Mouse (Mus musculus) forebrain, postnatal 0 days (tissue): Measurements from ENCODE around the gene Rftn2. TPM values are rescaled to one million over a fixed set of nuclear protein-coding genes. Genes with fewer than 3 reads are reported as not detected.

ENCODE experiments used
- ATAC-seq: fragments of 200-750 bp; cut with Nextera tagmentation; 2 replicates; pipeline ENCODE4 v1.8.0; 2017; ENCODE audit warnings: mild to moderate bottlenecking, moderate library complexity
- DNase-seq: peaks from one replicate; pipeline ENCODE4 v3.0.0-alpha.2; 2015
- H3K27ac ChIP-seq: fragments of 300-500 bp; sonication (generic); 2 replicates; pipeline ENCODE4 v1.5.1; 2014; ENCODE audit warnings: low read depth, mild to moderate bottlenecking, antibody characterized with exemption, low read length, moderate library complexity, mixed read lengths
- H3K27me3 ChIP-seq: fragments of 300-500 bp; sonication (generic); 2 replicates; pipeline ENCODE4 v1.6.1; 2014; ENCODE audit warnings: mild to moderate bottlenecking, low read length, mixed read lengths; ENCODE audit not compliant: insufficient read depth
- H3K36me3 ChIP-seq: fragments of 300-500 bp; sonication (generic); 2 replicates; pipeline ENCODE4 v1.6.1; 2014; ENCODE audit warnings: mild to moderate bottlenecking, moderate library complexity; ENCODE audit not compliant: insufficient read depth
- H3K4me1 ChIP-seq: fragments of 300-500 bp; sonication (generic); 2 replicates; pipeline ENCODE4 v1.6.1; 2014; ENCODE audit warnings: antibody characterized with exemption; ENCODE audit not compliant: insufficient read depth
- H3K4me2 ChIP-seq: fragments of 300-500 bp; sonication (generic); 2 replicates; pipeline ENCODE4 v1.6.1; 2014; ENCODE audit warnings: low read depth, mild to moderate bottlenecking, moderate library complexity
- H3K4me3 ChIP-seq: fragments of 300-500 bp; sonication (generic); 2 replicates; pipeline ENCODE4 v1.5.1; 2014; ENCODE audit warnings: low read depth, low read length, mixed read lengths
- H3K9ac ChIP-seq: fragments of 300-500 bp; sonication (generic); 2 replicates; pipeline ENCODE4 v1.6.1; 2014; ENCODE audit warnings: mild to moderate bottlenecking
- H3K9me3 ChIP-seq: fragments of 300-500 bp; sonication (generic); 2 replicates; pipeline ENCODE4 v1.6.1; 2016; ENCODE audit warnings: low read length
- CTCF ChIP-seq: sonication (generic); IDR thresholded peaks from 2 replicates; pipeline ENCODE4 v1.5.1; 2016; ENCODE audit warnings: antibody characterized with exemption, control low read depth, low read depth
- WGBS: fragments of 180-500 bp; shearing (Covaris S2); extraction: QIAGEN DNeasy Blood & Tissue Kit; methylation state at CpG from one replicate; pipeline ENCODE4 v1.1.7; 2014; 5-methylcytosine and 5-hydroxymethylcytosine counted together
- polyA plus RNA-seq: library from polyadenylated mRNA; unstranded; fragments of >200 nt; fragmentation: Nextera tagmentation; extraction: Ambion mirVana; gene quantifications from 2 replicates; pipeline ENCODE4 v1.2.1, GENCODE M21; 2015
- total RNA-seq: library from RNA; depleted of rRNA; stranded (reverse); fragments of >200 nt; gene quantifications from 2 replicates; pipeline ENCODE4 v1.2.3, GENCODE M21; 2014

Gene Rftn2
- total and polyA plus RNA-seq, 2 experiments from 2014 or later, result 10.1 to 12.4 TPM

- WGBS, result 51% methylated on average over 12 of the region's 12 CpGs
- no peak overlapping the region for H3K9ac ChIP-seq
- H3K4me1 ChIP-seq, result no peaks in the 10 kb centered on the region
- TF ChIP-seq CTCF, result no peak
- H3K4me2 ChIP-seq, result no peak overlapping the region
- no peak for DNase-seq
- no peak for ATAC-seq
- H3K9me3 ChIP-seq, result no peaks in the 10 kb centered on the region
- no peak overlapping the region for H3K4me3 ChIP-seq
- no peak overlapping the region for H3K27ac ChIP-seq
- H3K27me3 ChIP-seq, result no peaks in the 10 kb centered on the region
- no peaks in the 10 kb centered on the region for H3K36me3 ChIP-seq
Measured at GRCm38 (mm10) chr1:55210202-55210965, 16.2 kb downstream of the Rftn2 start.

GRCm38 (mm10) chr1:55208500-55209140 lies 18.0 kb downstream of the Rftn2 start:
- H3K4me3 ChIP-seq, result no peak overlapping the region
- DNase-seq (no peak), ATAC-seq (no peak)
- no peak overlapping the region for H3K9ac ChIP-seq
- 76% methylated on average over 5 of the region's 5 CpGs for WGBS
- H3K27me3 ChIP-seq, result no peaks in the 10 kb centered on the region
- H3K4me1 ChIP-seq, result no peaks in the 10 kb centered on the region
- no peak for TF ChIP-seq CTCF
- H3K9me3 ChIP-seq, result no peaks in the 10 kb centered on the region
- H3K4me2 ChIP-seq, result no peak overlapping the region
- H3K36me3 ChIP-seq, result no peaks in the 10 kb centered on the region
- no peak overlapping the region for H3K27ac ChIP-seq

GRCm38 (mm10) chr1:55207561-55207960 lies 19.0 kb downstream of the Rftn2 start:
- WGBS, result 84% methylated on average over 6 of the region's 6 CpGs
- no peaks in the 10 kb centered on the region for H3K4me1 ChIP-seq
- no peaks in the 10 kb centered on the region for H3K36me3 ChIP-seq
- H3K4me2 ChIP-seq, result no peak overlapping the region
- DNase-seq (no peak), ATAC-seq (no peak)
- no peak for TF ChIP-seq CTCF
- no peak overlapping the region for H3K27ac ChIP-seq
- H3K9ac ChIP-seq, result no peak overlapping the region
- no peak overlapping the region for H3K4me3 ChIP-seq
- H3K9me3 ChIP-seq, result no peaks in the 10 kb centered on the region
- H3K27me3 ChIP-seq, result no peaks in the 10 kb centered on the region

- no peak for TF ChIP-seq CTCF
- no peak overlapping the region; the same call in 1 of the 2 replicates for H3K27ac ChIP-seq
- H3K9ac ChIP-seq, result no peak overlapping the region
- H3K36me3 ChIP-seq, result no peaks in the 10 kb centered on the region
- H3K4me3 ChIP-seq, result no peak overlapping the region
- H3K27me3 ChIP-seq, result no peaks in the 10 kb centered on the region
- H3K9me3 ChIP-seq, result no peaks in the 10 kb centered on the region
- no peak overlapping the region for H3K4me2 ChIP-seq
- no peaks in the 10 kb centered on the region for H3K4me1 ChIP-seq
- ATAC-seq, result no peak
- WGBS, result 32% methylated on average over 5 of the region's 5 CpGs
- DNase-seq, result no peak
Measured at GRCm38 (mm10) chr1:55205808-55206327, 20.7 kb downstream of the Rftn2 start.

- Histone ChIP-seq H3K4me3 (no peak overlapping the region), H3K27ac (0 out of 2 replicates have a peak overlapping the region, but pooled peaks have one; percentile 2), H3K9me3 (no peaks in the 10 kb centered on the region), H3K4me2 (no peak overlapping the region), H3K4me1 (no peaks in the 10 kb centered on the region), H3K27me3 (no peaks in the 10 kb centered on the region), H3K9ac (no peak overlapping the region), H3K36me3 (no peaks in the 10 kb centered on the region)
- TF ChIP-seq CTCF, result no peak
- ATAC-seq (peak; percentile 58), DNase-seq (peak; percentile 68)
- 42% methylated on average over 18 of the region's 18 CpGs for WGBS
Measured at GRCm38 (mm10) chr1:55201850-55202752, 24.5 kb downstream of the Rftn2 start.

GRCm38 (mm10) chr1:55198719-55199118 lies 27.9 kb downstream of the Rftn2 start:
- Histone ChIP-seq H3K9me3 (no peaks in the 10 kb centered on the region), H3K36me3 (no peaks in the 10 kb centered on the region), H3K4me3 (no peak overlapping the region), H3K27ac (no peak overlapping the region), H3K4me2 (no peak overlapping the region), H3K9ac (no peak overlapping the region), H3K4me1 (no peaks in the 10 kb centered on the region), H3K27me3 (no peaks in the 10 kb centered on the region)
- no peak for ATAC-seq
- DNase-seq, result no peak
- WGBS, result 7% methylated on average over 3 of the region's 3 CpGs
- no peak for TF ChIP-seq CTCF
